Mouse (Mus musculus): ENCODE results near the gene Col6a6.

Col6a6 gene

DNA sequence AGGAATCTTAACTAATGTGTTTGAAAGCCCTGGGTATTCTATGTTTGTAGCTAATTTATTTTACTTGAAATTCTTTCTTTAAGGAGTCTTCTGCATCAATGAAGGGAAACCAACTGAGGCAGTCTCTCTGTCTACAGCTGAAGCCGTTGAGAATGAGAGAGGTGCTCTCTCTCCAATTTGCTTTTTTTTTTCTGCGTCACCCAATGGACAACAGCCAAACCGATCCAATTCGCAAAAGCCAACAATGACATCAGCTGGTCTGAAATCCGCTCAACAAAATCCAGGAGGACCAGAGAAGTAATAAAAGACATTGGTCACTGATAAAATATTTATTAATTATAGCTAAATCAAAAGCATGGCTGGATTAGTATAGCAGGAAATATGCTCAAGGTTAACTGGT lies 26.5 kb downstream of the Col6a6 start:
- DNase-seq (ENCODE audit: low read depth in 2 of 2, low spot score in 2 of 2) = no peak

DNA sequence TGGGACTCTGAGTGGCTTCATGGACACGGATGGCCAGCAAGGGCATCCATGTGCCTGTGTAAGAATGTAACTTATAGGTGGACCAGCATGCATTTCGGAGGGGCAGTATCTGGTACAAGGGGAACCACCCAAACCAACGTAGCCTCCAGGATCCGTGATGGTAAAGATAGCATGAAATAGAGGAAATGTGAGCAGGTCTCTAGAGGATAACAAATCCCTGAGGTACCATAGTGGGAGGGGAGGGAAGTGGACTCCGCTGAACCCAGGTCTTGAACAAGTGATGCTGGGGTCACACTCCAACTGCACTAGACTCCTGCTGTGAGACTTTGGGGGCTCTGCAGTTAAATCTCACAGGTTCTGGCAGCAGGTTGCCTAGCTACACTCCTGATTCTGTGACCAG lies 27.7 kb downstream of the Col6a6 start:
- no peak for DNase-seq (ENCODE audit: low read depth in 2 of 2, low spot score in 2 of 2)

DNA sequence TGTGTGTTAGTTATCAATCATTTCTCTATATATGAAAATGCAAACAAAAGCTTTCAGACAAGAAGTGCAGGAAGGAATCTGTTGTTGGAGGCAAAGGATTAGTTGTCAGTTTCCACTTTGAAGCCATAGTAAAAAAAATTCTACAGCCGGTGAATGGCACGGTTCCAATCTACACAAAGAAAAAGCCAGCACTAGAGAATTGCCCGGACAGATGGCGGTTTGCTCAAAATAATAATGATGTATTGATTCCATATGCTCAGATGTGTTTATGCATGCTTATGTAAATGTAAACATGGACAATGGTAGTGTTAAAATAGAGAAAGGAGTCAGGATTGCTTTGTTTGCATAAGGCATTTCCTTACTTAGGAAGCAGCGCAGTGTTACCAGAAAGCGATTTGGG lies 31.8 kb downstream of the Col6a6 start:
- no peak for DNase-seq (ENCODE audit: low read depth in 2 of 2, low spot score in 2 of 2)

DNA sequence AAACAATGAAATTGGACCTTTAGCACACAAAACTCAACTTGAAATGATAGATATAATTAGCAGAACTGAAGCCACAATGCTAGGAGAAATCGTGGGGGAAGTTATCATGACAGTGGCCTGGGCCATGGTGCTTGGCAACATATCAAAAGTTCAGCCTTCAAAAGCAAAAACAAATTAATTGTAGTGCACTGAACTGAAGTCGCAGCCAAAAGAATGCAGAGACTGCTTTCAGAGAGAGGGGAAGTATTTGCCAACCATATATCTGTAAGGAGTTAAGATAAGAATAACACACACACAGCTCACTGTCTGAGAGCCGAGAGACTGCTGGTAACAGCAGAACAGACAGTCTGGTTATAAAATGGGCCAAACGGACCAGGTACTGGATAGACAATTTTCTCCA lies 33.0 kb downstream of the Col6a6 start:
- no peak for DNase-seq (ENCODE audit: low read depth in 2 of 2, low spot score in 2 of 2)

DNA sequence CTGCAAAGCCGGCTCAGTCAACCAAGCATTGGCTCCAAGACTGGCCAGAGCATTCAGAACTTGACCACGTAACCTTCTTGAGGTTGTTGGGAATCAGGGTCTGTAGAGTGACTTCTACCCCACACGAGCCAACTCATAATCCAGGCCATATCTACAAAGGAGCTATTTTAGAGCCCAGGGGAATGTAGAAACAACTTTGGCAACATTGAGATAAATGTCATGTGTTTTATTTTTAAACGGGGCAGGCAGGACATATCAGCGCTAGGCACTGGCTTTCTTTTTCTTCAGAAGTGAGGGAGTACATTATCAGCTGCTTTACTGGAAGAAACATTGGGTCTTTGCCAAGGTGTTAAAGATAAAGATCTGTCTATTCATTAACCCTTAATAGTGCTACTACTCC lies 36.1 kb downstream of the Col6a6 start:
- DNase-seq (ENCODE audit: low read depth in 2 of 2, low spot score in 2 of 2) = no peak

DNA sequence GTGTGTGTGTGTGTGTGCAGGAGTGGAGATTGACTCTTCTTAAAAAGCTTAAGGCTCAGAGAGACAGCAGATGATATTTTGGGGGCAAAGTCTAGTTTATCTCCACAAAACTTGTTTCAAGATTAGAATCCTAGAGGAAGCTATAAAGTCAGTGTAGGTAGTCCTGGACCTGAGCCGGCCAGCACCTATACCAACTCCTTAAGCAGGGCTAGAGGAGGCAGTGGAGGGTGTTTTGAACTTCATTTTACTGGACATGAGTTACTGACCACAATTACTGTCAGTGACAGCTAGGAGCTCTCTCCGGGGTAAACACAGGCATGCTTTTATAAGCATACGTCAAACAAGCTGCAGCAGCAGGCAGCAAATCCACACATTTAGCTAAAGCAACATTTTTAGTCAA lies 39.8 kb downstream of the Col6a6 start:
- DNase-seq (ENCODE audit: low read depth in 2 of 2, low spot score in 2 of 2) = no peak

DNA sequence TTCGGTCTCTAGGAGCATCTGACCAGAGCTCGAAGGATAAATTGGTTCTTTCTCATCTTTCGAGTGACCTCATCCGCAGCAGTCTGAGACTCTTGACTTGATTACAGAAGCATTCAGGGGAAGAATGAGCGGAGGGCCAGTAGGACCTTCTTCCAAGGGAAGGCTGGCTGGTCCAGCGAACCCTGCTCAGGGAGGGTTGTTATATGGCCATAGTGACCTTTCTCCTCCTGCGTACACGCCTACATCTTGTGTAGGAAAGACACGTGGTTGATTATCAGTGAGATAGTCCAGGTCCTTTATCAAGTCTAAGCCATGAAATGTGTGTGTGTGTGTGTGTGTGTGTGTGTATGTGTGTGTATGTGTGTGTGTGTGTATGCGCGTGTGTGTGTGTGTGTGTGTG lies 40.2 kb downstream of the Col6a6 start:
- DNase-seq (ENCODE audit: low read depth in 2 of 2, low spot score in 2 of 2) = no peak

DNA sequence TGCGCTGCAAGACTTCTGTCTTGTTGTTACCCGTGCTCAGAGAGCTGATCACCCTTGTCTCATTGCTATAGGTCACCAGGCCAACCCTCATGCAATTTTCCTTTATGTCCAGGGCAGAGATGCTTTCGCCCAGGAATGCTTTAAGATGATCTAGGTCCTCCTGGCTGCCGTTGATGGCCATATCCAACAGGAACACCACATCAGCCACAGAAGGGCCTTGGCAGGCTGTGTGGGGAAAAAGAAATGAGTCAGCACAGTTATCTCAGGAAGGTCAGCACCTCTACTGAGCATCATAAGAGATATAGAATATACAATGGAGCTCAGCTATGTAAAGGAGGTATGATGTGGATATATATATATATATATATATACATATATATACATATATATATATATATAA lies 43.9 kb downstream of the Col6a6 start:
- no peak for DNase-seq (ENCODE audit: low read depth in 2 of 2, low spot score in 2 of 2)

DNA sequence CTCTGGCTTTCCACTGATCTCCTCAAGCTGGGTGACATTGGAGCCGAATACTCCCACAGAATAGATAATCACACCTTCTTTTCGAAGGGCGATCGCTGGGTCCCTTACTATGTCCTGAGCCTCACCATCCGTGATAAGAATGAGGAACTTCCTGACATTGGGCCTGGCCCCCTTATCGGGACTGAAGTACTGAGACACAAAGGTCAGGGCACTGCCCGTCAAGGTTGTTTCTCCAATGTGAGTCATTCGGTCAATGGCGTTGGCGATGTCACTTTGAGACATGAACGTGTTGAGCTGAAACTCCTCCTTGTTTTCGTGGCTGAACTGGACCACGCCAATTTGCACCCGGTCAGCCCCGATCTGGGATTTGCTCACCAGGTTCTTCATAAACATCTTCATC lies 47.3 kb downstream of the Col6a6 start:
- DNase-seq (ENCODE audit: low read depth in 2 of 2, low spot score in 2 of 2) = no peak

DNA sequence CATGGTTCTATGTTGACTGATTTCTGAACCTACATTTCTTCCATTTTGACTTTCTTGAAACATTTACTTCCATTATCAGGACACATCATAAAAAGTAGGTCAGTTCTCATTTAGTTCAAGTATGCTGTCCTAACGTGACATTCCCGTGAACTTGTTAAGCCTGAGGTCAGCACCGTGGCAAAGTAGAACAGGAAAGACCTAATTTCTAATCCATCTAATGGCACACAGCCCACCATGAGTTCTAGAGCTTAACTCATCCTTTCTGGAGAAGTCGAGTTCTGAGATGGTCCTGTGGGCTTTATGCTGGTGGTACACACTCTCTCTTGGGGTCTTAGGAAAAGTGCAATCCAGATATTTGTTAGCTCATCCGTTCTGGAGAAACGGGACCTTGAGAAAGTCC lies 49.2 kb downstream of the Col6a6 start:
- no peak for DNase-seq (ENCODE audit: low read depth in 2 of 2, low spot score in 2 of 2)

DNA sequence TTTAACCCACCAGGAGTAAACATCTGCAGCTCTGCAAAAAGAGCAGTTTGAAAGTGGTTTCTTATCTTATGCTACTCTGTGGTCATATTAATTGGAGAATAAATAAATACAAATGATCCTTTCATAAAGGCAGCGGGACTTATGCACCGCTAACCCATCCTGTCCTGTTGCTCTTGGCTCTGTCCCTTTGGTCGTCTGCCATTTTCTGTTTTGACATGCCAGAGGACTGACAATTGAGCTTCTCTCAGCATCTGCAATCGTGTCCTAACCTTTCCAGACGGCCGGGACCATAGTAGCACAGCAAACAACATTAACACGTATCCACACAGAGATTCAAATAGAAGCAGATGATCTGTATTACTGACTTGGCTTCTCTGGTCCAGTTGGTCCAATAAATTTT lies 53.1 kb downstream of the Col6a6 start:
- no peak for DNase-seq (ENCODE audit: low read depth in 2 of 2, low spot score in 2 of 2)

DNA sequence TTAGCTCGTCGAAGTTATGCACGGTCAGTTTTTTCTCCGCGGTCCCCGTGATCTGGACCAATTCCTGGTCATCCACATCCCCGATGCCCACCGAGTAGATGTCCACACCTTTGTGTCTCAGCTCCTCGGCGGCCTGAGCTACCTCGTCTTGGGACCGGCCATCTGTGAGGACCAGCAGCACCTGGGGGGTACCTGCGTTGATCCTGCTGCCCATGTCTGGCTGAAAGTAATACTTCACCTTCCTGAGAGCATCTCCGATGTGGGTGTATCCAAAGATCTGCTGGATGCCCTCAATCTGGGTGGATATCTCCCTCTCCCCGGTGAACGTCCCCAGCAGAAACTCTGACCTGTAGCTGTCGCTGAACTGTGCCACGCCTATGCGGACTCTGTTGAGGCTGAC lies 53.6 kb downstream of the Col6a6 start:
- DNase-seq (ENCODE audit: low read depth in 2 of 2, low spot score in 2 of 2) = no peak

DNA sequence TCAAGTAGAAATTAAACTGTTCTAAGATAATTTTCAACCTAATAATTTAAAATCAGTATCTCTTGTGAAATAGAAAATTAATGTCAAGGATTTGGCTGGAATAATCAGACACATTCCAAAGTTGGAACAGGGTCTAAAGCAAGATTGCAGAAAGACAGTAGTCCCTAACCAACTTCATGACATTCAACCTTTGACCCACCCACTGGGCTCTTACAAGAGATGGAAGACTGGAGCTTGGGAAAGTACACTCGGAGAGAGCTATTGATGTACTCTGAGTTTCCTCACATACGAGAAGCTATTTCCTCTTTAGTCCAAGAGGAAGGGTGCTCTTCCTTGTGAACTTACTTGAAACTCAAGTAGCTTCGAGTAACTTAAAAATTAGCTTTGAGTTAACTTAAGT lies 56.6 kb downstream of the Col6a6 start:
- DNase-seq (ENCODE audit: low read depth in 2 of 2, low spot score in 2 of 2) = no peak

DNA sequence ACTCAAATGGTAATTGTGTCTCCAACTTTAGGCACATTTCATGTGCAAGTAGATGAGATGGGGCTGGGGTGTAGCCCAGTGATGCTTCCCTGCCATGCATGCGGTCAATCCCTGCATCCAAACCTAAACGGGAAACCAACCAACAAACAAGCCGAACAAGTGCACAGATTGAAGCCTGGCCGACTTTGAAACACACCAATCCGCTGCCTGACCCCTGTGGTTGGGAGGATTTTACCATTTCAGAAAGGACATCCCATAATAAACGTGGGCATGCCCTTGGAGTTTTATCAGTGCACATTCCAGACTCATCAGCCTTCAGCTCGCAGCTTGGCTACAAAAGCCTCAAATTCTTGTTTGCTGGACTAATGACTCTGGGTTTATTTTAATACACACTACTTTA lies 57.3 kb downstream of the Col6a6 start:
- DNase-seq (ENCODE audit: low read depth in 2 of 2, low spot score in 2 of 2) = no peak

DNA sequence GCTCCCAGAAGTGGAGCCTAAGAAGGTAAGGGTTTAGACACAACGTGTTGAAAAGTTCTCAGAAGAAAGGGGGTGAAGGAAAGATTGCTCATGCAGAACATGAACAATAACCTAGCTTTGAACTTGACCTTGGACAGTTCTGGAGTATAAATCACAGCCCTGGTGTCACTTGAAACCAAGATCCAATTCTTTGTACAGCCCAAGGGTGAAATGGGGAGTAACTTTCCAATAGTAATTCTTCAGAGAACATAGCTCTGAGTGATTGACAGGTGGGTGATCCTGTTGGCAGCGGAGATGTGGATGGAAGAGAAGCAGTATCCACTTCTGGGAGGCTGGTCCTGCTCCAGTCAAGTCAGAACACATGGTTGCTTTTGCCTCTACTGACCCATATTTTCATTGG lies 62.1 kb downstream of the Col6a6 start:
- no peak for DNase-seq (ENCODE audit: low read depth in 2 of 2, low spot score in 2 of 2)

DNA sequence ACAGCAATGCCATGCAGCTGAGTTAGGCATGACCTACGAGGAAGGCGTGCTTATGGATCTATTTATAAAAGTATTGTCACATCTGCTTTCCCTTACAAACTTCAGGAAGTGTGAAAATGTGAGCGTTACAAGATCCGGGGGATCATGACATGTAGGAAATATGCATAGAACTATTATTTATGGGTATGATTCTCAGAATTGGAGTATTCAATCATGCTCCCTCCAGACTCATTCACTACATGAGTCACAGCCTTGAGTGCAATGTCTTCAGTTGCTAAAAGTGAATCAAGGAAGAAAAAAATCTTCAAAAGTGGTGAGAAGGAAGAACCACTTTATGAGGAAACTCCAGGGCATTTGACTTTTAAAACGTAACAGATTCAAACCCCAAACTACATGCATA lies 63.3 kb downstream of the Col6a6 start:
- DNase-seq (ENCODE audit: low read depth in 2 of 2, low spot score in 2 of 2) = no peak

DNA sequence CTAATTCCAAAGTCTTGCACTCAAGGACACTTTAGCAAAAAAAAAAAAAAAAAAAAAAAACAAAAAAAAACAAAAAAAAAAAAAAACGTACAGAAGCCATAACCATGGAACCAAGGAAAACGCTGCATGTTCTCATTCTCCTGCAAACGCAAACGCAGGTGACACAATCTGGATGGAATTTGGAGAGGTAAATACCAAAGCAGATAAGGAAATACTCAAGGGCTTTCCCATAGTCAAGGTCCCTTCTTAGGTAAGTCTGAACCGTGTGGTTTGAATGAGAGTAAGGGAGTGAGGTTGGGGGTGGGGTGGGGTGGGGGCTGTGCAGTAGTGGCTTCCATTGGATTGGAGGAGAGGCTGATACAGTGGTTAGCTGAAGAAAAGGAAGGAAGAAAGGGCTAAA lies 63.8 kb downstream of the Col6a6 start:
- DNase-seq (ENCODE audit: low read depth in 2 of 2, low spot score in 2 of 2) = no peak

DNA sequence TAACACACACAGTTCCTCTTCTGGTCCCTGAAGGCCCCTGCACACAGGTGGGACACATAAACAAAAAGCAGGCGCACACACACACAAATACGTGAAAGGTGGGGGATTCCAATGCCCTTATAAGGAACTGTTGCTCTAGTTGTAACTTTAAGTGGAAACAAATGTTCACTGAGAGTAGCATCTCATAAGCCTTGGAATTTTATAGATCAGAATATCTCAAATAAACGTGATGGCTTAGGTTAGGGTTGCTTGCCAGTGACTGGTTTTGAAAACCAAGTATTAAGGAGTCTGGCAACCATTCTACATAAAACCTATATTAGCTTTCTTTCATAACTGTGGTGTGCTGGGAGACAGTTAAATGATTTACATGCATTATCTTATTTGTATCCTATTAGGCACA lies 64.3 kb downstream of the Col6a6 start:
- DNase-seq (ENCODE audit: low read depth in 2 of 2, low spot score in 2 of 2) = no peak

DNA sequence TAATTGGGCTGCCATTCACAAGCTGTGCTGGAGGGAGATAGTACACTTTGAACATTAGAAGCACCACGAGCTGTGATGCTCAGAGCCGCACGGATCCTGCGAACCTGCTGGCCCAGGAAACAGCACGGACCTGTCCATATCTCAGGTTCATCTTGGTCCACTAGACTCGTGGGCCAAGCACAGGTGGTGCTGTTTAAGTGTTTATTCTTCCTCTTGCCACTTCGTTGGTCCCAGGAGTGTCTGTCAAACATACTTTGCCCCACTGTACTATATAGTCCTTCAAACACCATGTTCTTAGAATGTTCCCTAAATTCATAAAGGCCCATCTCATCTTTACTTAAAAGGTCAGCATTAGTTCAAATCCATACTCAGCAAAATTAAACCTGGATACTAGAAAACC lies 65.7 kb downstream of the Col6a6 start:
- no peak for DNase-seq (ENCODE audit: low read depth in 2 of 2, low spot score in 2 of 2)

DNA sequence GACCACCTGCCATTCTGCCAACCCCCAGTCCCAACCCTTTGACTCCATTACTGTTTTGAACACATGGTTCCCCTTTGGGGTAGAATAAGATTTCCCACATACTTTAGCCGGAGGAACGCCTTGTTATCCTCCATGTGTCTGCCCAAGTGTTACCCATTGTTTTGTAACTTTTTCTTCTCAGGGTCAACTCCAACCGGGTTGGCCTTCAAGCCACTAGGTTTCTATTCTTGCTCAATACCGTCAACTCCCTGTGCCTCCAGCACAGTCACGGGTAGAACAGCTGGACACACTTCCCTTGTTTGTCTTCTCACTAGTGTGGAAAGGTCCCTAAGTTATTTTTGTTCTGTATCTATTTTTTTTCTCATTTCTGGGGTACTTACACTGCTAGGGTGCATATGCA lies 69.1 kb downstream of the Col6a6 start:
- DNase-seq (ENCODE audit: low read depth in 2 of 2, low spot score in 2 of 2) = no peak

DNA sequence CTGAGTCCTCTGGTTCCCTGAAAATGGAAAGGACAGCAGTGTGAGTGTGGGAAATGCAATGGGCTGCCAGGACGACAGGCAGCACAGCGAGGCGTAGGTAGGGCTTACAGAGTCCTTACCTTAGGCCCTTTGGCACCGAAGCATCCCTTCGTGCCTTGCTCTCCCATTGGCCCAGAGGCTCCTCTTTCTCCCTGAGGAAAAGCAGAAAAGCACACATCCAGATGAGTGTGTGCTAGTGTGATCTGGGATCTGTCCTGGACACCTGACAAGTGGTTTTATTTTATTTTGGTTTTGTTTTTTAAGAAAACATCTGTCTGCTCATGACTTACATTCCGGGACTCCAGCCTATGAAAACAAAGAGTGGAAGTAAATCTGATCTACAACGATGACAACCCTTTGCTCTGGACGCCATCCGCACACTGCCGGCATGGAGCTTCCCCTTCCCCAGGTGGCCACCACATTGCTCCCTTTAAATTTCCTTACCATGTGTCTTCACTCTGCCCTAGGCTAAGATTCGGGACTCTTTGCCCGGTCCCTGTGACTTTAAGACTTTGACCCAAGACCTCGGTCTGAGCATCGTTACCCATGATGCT lies 69.7 kb downstream of the Col6a6 start:
- no peak for DNase-seq (ENCODE audit: low read depth in 2 of 2, low spot score in 2 of 2)

DNA sequence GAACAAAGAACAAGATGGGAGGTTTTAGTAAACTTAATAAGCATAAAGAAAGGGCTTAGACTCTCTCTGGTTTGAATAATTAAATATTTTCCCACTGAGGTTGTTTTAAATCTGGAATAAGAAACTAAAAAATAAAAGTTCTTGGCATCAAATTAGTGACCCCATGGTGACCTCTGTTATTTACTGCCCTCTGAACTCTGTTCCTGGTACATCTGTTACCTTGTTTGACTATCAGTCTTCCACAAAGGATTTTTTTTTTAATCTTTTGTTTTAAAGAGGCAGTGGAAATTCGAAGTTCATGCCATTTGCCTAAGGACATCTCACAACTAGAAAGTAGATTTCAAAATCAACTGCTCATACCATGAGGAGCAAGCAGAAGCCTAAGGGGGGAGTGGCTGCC lies 73.7 kb downstream of the Col6a6 start:
- DNase-seq (ENCODE audit: low read depth in 2 of 2, low spot score in 2 of 2) = no peak

DNA sequence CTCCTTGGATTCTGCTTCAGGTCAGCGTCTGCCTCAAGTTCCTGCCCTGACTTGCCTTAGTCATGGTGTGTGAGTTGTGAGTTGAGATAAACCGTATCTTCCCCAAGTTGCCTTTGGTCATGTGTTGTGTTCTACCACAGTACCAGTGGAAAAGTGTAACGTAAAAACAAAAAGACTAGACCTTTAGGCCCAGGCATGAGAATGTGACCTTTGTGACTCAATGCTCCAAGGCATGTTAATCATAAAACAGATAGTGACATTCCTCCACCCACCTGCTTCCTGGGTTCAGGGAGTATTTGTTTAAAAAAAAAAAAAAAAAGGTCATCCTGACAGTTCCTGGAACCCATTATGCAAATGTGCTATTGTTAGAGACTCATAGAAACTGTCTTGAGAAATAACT lies 82.1 kb downstream of the Col6a6 start:
- no peak for DNase-seq (ENCODE audit: low read depth in 2 of 2, low spot score in 2 of 2)

DNA sequence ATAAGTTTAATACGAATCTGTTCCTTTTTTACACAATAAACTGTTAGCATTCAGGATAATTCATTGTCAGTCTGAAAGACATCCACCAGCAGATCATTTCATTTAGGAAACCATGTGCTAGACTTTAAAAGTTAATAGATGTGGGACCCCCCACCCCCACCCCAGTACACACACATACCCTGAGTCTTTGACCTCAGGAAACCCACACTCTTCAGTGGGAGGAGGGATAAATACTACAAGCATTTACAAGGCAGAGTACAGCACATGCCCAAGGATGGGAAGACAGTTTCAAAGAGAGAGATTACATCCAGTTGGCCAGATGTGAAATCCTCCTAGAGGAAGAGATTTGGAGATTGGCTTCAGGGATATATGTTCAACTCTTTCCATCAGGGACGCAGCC lies 87.5 kb downstream of the Col6a6 start:
- DNase-seq (ENCODE audit: low read depth in 2 of 2, low spot score in 2 of 2) = no peak

All from CD8-positive naive resting alpha-beta T cell, adult 2 months (primary cell).